Mouse (Mus musculus): ENCODE results near the gene Ntng1.

Gene Ntng1

DNA sequence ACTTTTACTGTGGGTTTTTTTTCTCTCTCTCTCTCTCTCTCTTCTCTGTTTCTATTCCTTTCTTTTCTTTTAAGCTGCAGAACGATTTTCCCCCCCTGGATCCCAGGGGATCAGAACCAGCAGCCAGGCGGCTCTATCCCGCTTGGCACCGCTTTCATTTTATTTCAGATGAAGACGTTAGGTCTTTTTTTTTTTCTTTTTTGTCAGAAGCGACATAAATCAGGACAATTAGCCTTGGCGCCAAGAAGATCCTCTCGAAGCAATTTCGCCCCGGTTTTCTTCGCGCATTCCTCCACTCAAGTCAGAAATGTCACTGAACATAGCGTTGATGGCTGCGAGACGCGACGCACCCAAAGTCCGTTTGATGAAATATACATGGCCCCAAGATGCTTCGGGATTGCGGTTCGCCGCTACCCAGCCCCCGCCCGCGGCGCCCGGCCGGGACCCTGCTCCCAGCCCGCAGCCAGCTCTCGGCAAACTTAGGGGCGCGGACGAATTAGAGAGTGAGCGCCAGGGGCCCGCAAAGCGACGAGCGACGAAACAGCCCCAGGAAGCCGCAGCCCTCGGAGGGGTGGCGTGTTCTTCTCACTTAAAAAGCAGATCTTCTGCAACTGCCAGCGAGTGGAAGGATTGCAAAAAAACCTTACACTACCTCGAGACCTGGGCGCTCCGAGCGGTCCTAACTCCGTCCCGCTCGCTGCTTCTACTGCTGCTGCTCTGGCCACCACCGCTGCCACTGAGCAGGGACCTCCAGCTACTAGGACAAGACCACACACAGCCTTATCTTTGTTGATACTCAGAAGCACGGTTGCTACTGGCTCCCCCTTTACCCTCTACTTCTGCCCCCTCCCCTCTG, at the start of gene Ntng1:
Gene Ntng1 (minus strand): TSS at position 806 of the 856 bp plus-strand sequence.
- DNase-seq (ENCODE audit: low read depth) = no peak

DNA sequence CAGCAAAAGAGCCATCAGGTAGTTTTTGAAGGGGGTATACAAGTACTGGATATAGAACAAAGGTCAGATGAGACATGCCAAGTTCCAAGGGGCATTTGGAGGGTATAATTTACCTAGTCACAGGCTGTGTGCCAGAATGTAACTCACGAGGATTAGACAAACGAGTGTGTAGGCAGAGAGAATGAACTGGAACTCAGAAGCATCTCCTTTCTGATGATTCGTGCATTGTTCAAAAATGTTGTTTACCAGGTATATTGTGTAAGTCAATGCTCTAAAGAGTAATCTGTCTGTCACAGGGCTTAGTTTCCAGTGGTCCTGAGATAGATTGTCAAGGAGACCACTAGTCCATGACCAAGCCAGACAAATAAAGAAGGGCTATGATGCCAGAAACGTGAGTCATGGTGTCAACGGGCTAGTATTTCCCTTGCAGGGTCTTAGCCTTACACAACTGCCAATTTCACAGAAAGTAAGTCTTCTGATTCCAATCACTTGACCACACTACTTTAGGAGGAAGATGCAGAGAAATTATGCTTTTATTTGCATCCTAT, 43.7 kb upstream of the Ntng1 start:
- DNase-seq (ENCODE audit: low read depth) = no peak

DNA sequence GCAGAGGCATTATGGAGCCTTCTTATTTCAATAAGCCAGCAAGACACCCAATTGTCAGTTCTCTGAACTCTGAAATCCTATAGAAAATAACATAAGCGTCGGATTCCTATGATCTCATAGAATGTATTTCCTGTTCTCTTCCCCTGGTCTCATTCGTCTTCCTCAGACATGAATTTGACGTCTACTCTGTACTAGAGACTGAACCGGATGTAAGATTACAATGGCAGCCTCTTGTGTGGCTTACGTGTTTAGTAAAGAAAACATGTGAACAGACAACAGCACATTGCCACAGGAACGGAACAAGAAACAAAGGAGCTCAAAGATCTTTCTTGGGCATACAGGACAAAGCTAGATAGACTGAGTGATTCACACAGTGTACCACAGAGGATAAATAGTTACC, 5.3 kb upstream of the Ntng1 start:
- DNase-seq (ENCODE audit: low read depth) = no peak

DNA sequence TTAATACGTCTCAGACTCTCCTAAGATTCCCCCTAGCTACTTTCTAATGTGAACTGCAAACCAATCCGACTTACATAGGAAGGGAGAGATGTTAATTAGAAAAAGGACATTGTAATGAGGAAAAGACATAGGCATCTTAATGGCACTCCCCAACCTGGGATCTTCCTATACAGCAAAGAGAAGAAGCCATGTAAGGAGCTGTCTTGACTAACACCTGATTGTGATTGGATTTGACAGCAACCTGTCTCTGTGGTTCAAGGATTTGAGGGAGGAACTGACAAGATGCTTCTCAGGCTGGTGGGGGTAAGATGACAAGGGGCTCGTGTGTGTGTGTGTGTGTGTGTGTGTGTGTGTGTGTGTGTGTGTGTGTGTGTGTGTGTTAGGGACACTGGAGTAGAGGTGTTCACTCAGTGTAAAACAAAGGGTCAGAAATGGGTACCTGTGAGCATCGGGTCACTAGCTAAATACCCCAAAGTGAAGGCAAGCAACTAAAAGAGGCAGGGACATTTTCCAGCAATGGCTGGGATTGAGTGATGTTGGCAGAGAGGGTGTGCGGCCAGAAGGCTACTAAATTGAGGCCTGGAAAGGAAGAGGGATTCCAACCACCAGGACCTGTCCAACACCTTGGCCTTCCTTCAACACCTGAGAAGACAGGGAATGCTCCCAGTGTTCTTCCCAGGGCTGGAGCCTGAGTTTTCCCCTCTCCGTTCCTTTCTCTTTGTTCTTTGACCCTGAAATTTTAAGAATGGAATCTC, 667 bp upstream of the Ntng1 start:
- DNase-seq (ENCODE audit: low read depth) = no peak

DNA sequence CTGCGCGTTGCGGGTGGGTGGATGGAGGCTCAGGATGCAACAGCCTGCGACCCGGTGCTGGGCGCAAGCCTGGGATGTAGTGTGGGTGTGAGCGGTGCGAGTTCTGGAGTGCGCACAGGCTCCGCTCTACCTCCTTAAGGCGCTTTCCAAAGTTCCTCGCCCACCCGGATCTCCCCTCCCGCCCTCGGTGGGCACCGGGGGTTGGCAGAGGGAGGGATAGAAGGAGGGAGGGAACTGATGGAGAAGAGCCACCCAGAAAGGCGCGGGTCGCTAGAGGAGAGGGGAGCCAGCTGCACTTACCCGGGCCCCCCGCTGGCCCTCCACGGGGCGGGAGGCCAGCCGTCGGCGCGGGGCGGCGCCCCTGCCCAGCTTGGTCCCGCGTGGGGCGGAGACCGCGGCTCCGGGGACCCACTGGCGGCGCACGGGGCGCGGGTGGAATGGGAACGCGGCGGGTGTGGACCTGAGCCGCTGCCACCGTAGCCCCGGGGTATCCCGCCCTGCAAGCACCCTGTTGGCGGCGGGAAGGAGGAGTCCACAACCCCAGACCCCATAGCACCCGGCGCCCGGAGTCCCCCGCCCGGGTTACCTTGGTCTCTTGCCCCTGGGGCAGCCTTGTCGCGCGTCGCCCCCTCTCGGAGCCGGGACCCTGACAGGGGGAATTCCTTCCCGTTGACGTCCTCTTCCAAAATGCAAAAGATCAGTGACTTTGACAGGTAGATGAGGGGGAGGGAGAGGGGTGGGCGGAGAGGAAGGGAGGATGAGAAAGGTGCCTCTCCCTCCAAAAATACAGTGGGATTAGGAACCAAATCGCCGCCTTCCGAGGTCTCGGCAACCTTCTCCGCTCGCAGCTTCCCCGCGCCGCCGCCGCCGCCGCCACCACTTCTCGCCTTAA, 1.3 kb downstream of the Ntng1 start:
- no peak for DNase-seq (ENCODE audit: low read depth)

DNA sequence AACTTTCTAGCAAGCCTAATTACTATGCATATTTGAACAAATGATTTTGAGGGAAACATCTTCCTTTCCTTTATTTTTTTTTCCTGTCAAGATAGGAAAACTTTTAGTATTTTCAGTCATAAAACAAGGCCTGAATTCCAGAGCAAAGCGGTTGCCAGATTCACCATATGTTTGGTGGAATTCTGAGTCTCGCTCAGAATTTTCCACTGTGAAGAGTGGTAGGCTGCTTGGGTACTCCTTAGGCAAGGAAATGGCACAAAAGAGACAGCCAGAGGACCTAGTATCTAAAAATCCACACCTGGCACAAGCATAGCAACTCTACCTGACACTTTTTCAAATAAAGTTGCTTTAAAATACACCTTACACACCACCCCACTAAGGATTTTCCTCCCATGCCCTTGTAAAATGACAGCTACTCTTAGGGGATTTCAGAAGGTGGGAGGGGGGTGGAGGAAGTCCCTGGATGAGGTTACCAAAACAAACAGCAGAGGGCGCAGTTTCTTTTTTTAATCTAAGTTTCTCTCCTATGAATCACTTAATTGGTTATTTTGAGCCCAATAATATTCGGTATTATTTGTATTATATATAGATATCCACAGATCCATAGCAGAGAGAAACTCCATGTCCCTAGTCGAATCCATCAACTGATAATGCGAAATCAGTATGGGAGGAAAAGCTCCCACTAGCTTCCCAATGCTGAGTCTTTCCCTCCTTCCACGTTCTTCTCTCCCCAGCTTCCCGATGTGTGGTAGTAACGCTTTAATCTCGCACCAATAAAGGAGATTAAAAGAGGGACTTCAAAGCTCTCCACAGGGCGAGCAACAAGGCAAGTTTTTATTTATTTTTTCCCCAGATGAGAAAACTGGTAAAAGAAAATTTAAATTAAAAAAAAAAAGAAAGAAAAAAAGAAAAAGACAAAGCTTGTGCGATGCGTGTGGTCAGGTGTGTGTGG, 2.2 kb downstream of the Ntng1 start:
- DNase-seq (ENCODE audit: low read depth) = peak; percentile 7

DNA sequence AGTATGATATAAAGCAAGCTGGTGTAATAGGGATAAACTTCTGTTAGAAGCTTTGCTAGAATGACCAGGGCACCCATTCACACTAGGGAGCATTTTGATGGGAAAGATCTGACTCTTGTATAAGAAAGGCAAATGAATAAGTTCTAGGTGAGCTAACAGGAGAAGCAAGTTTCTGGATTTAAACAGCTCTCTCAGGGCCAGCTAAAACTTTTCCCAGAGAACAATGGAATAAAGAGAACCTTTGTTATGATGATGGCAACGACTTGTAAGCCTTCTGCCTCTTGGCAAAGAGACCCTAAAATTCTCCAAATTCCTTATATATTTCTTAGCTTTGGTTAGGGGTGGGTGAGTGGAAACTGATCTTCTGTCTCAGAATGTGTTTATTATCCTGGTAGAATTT, 7.7 kb downstream of the Ntng1 start:
- no peak for DNase-seq (ENCODE audit: low read depth)

DNA sequence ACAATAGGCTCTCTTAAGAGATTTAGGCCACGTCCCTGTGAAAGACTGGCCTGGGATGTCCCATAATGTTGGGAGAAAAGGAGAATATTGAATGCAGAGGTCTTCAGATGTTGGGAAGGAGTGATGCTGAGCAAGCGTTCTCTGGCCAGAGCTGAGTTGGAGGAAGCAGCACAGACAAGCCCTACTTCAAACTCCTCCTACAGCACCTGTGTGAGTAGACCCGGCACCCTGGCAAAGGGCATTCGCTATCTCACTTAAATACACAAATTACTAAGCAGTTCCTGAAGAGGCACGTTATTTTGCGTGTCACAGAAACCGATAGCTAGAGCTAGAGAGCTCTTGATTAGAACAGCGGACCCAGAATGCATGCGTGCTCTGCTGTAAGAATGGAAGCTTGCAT, 10.7 kb downstream of the Ntng1 start:
- no peak for DNase-seq (ENCODE audit: low read depth)

DNA sequence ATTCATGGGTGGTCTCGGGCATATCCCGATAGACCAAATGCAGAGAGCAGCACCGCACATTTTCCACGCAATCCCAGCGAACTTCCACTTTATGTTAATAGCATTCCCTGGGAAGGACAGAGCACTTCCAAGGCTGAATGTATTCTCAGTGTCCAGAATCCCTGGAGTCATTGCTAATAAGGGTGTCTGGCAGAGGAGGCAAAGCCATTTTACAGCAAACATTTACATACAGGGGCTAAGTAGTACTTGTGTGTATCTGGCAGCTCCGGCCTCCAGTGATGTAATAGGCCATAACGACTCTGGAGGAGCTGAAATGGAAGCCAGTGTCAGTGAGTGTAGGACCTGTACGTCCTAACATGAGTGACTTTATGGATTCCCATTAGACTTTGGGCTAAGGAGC, 11.5 kb downstream of the Ntng1 start:
- DNase-seq (ENCODE audit: low read depth) = no peak

DNA sequence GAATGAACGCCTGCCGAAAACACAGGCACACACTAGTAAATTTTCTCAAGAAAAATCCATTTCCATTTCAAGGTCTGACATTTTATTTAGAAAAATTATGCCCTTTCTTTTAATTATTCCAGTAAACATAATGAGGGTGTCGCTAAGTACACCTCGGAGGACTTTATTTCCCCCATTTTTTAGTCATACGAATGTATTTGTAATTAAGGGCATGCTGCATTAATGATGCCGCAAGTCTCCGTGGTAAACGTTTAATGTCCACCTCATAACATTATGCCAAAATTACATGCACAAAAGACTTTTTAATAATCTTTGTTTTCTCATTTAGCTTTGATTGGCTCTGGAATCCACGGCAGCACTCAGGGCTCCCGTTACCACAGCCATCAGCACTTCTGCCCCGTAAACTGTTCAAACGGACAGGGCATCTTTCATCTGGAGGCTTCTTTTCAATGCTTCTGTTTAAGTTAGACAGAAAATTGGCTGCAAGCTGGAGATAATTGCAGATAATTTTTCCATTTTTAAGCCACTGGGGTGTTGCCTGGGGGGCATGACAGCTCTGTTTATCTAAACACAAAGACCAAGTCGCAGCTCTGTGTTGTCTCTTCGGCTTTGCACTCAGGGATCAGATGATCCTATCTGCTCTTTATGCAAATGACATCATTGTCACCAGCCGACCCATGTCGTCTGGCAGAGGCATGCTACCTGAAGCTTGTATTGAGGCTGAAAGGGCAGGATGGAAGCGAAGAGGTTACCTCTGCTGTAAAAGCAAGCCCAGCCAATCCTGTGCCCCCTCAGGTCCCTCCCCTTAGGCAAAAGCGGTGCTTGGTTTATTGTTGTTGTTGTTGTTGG, 12.5 kb downstream of the Ntng1 start:
- no peak for DNase-seq (ENCODE audit: low read depth)

DNA sequence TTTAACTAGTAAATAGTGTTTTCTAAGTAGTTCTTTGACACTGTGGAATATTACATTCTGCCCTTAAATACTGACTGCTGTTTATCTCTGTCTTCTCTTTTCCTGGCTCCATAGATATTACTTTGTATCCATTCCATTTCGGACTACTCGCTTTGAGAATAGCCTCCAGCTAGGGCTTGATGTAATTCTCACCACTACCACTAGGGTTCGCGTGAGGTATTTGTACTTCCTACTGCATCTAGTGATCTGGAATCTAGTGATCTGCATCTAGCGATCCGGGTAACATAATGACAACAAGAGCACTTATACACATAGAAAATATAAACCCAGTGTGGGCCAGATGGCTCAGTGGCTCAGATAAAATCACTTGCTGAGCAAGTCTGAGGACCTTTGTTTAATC, 14.2 kb downstream of the Ntng1 start:
- peak; percentile 21 for DNase-seq (ENCODE audit: low read depth)

DNA sequence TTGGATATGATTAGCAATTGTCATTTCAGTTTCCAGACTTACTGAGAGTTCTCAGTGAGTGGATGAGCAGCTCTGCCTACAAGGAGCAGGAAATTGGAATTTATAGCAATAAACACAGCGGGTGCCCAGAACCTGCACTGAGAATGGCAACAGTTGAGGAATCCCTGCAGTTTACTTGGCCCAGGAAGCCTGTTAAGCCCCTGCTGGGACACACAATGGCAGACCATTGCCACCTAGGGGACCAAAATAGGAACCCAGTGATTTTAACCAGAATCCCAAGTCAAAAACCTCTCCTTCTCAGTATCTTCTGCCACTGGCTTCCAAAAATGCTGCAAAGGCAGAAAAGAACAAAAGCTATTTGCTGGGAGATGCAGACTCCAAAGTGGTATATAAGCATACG, 37.8 kb downstream of the Ntng1 start:
- no peak for DNase-seq (ENCODE audit: low read depth)

DNA sequence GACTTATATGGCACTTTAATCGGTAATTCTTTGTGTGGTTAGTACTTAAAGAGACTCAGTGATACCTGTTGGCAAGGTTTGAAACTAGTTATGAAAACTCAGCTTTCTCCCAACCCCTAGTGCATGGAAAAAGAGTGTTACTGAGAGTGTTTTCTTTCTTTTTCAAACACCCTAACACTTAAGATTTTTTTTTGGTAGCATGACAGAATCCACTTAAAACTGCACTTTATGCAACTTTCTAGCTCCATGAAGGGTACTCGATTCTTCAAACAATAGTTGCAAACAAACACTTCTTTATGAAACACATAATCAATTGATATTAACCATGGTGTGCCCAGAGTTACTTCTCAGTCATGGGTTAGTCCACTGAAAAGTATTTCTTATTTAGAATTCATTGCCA, 49.4 kb downstream of the Ntng1 start:
- DNase-seq (ENCODE audit: low read depth) = no peak

DNA sequence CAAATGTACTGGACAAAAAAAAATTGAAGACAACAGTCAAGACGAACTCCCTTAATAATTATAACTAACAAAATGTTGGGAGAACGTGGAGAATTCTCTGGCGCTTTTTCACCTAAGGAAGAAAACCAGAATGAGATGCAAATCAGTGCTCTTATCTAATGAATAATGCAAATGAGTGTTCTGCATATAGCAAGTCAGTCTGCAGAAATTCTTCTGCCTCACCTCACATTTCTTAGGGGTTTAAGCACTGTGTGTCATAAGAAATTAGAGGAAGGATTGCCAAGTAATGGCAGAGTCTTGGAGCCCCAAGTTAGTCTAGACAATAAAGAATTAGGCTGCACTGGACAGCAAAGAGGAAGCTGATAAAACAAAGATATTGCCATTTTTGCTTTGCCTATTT, 49.8 kb downstream of the Ntng1 start:
- no peak for DNase-seq (ENCODE audit: low read depth)

DNA sequence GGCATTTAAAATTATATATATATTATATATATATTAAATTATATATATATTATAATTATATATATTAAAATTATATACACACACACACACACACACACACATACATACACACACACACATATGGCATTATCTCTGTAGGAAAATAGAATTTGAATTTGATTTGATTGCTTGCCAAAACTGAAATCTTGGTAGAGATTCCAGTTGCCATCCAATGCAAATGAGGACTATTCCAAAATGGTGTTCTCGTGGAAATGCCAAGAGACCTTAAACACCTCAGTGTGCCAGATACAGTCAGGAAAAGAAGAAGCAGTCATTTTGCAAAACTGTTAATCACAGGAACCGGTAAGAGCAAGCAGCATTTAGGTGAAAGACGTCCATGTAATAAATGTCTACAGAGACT, 51.3 kb downstream of the Ntng1 start:
- no peak for DNase-seq (ENCODE audit: low read depth)

DNA sequence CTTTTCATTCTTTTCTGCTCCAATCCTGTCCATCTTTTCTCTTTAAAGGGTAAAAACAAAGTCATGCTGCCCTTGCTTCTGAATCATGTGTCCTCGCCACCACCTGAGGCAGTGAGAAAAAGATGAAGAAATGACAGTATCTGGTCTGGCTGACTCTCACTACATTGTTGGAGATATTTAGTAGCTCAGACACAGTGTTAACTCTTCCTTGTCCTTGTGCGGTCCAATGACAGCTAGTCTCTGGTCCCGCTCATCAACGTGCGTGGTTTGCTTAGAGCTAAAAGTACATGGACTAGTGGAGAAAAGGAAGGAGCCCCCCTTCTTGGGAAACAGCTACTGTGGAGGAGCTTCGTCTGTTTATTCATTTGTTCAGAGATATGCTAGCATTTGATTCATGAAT, 56.6 kb downstream of the Ntng1 start:
- DNase-seq (ENCODE audit: low read depth) = no peak

DNA sequence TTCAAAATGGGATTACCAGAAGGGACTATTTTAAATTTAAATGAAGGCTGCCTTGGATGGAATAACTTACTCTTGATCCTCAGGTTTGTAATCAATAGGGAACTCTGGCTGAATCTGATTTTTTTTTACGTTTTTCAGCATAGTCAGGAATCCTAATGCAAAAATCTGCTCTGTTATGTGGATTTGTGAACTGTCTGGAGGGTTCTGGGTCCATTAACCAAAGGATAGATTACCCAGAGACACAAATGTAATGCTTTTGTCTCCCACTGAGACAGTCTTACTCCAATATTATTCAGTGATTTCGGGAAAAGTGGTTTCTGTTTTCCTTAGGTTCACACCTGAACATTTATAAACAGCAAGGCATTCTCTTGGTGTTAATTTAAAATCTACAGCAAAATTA, 58.5 kb downstream of the Ntng1 start:
- no peak for DNase-seq (ENCODE audit: low read depth)

DNA sequence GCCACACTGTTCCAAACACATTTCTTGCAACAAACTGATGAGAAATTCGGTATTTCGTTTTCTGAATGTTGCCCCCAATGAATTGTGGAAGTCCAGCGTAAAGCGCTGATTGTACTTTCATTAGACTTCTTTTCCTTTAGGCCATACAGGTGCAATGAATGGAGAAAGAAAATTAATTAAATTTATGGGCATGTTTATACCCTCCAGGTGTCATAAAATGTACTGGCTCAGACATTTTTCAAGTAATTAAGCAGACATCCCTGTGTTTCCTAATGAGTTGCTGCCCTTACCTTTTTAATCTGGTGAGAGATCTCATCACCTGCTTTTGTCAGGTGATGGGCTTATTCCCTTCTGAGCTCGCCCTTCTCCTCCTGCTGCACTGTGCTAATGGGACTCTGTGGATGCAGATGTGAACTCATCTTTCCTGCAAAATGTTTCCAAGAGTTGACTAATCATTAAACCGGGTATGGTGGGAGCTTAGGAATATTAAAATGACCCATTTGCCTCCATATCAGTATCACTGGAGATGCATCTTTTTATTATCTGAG, 79.0 kb downstream of the Ntng1 start:
- DNase-seq (ENCODE audit: low read depth) = no peak

DNA sequence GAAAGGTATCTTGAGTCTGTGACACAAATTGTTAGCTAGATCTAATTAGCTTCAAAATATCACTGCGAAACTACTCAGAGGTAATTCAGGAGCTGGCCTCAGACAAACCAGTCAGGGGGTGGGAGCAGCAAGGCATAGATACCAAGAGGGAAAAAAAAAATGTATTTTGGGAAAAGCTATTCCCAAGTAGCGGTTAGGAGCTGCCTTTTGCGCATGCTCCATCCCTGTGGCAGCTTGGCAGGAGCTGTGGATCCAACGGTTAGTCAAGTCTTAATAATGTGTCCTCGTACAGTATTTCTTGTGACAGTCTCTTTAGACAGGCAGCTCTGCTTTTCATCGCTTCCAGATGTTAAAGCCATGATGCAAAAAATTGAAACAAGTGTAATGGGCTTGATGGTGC, 87.9 kb downstream of the Ntng1 start:
- DNase-seq (ENCODE audit: low read depth) = no peak

DNA sequence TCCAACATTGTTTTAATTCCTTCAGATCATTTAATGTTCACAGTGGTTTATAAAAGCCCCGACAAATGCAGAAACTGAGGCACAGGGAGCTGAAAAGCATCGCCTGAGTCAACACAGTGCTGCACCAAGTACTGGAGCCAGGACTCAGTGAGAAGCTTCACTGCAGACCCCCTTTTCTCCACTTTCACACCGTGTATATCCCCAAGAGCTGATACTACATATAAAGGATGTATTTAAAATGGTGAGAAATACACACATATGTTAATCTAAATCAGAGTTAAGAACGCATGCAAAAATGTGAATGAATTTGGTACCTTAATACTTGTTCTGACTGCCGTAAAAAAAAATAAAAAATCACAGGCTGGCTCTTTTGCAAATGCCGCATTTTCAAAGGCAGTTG, 88.4 kb downstream of the Ntng1 start:
- no peak for DNase-seq (ENCODE audit: low read depth)

Data from 416B (cell line).